Mouse (Mus musculus) midbrain, embryonic 14.5 days (tissue): ENCODE data around the gene Mcts2. TPM values are rescaled to one million over a fixed set of nuclear protein-coding genes. Genes with fewer than 3 reads are reported as not detected.

ENCODE experiments used
- ATAC-seq: fragments of 200-750 bp; cut with Nextera tagmentation; 2 replicates; pipeline ENCODE4 v1.8.0; 2017; ENCODE audit warnings: moderate number of reproducible peaks, moderate library complexity; ENCODE audit not compliant: low FRiP score, low TSS enrichment
- DNase-seq: peaks from one replicate; pipeline ENCODE4 v3.0.0-alpha.2; 2015
- H3K27ac ChIP-seq: fragments of 300-500 bp; sonication (generic); replicated peaks from 2 replicates; pipeline ENCODE4 v1.5.1; 2014; ENCODE audit warnings: mild to moderate bottlenecking, low read depth, low read length, moderate library complexity
- H3K27me3 ChIP-seq: fragments of 300-500 bp; sonication (generic); 2 replicates; pipeline ENCODE4 v1.6.1; 2014; ENCODE audit warnings: low read length, control low read depth, mixed read lengths; ENCODE audit not compliant: control insufficient read depth, insufficient read depth
- H3K36me3 ChIP-seq: fragments of 300-500 bp; sonication (generic); 2 replicates; pipeline ENCODE4 v1.6.1; 2014; ENCODE audit warnings: low read length, control low read depth; ENCODE audit not compliant: control insufficient read depth, insufficient read depth
- H3K4me1 ChIP-seq: fragments of 300-500 bp; sonication (generic); 2 replicates; pipeline ENCODE4 v1.6.1; 2014; ENCODE audit warnings: mild to moderate bottlenecking, antibody characterized with exemption, low read length, control low read depth; ENCODE audit not compliant: control insufficient read depth, insufficient read depth
- H3K4me2 ChIP-seq: fragments of 300-500 bp; sonication (generic); 2 replicates; pipeline ENCODE4 v1.6.1; 2014; ENCODE audit warnings: mild to moderate bottlenecking, low read length, moderate library complexity
- H3K4me3 ChIP-seq: fragments of 300-500 bp; sonication (generic); replicated peaks from 2 replicates; pipeline ENCODE4 v1.5.1; 2014; ENCODE audit warnings: low read depth, low read length
- H3K9ac ChIP-seq: fragments of 300-500 bp; sonication (generic); replicated peaks from 2 replicates; pipeline ENCODE4 v1.6.1; 2014; ENCODE audit warnings: mild to moderate bottlenecking, low read length, moderate library complexity
- H3K9me3 ChIP-seq: fragments of 300-500 bp; sonication (generic); 2 replicates; pipeline ENCODE4 v1.6.1; 2016; ENCODE audit warnings: low read length, control low read depth, mixed read lengths; ENCODE audit not compliant: control insufficient read depth
- WGBS: fragments of 180-500 bp; shearing (Covaris S2); extraction: QIAGEN DNeasy Blood & Tissue Kit; methylation state at CpG from one replicate; pipeline ENCODE4 v1.1.7; 2014; 5-methylcytosine and 5-hydroxymethylcytosine counted together
- polyA plus RNA-seq: library from polyadenylated mRNA; unstranded; fragments of >200 nt; fragmentation: Nextera tagmentation; extraction: Ambion mirVana; gene quantifications from 2 replicates; pipeline ENCODE4 v1.2.1, GENCODE M21; 2014

Mcts2 gene
- polyA plus RNA-seq, 1 experiment from 2014 or later = 39.9 TPM

GRCm38 (mm10) chr2:152678302-152678701 is 8.5 kb upstream of the Mcts2 start:
- WGBS = 55% methylated on average over 3 of the region's 3 CpGs
- H3K36me3 ChIP-seq = peaks cover 91% of the 10 kb centered on the region
- no peak overlapping the region for H3K9ac ChIP-seq
- H3K4me1 ChIP-seq = no peaks in the 10 kb centered on the region
- H3K9me3 ChIP-seq = no peaks in the 10 kb centered on the region
- ATAC-seq (peak; percentile 55; the same call in 1 of the 2 replicates), DNase-seq (peak; percentile 82)
- H3K4me2 ChIP-seq = no peak overlapping the region
- H3K27me3 ChIP-seq = no peaks in the 10 kb centered on the region
- no peak overlapping the region for H3K27ac ChIP-seq
- H3K4me3 ChIP-seq = no peak overlapping the region

GRCm38 (mm10) chr2:152678925-152679324 is 7.9 kb upstream of the Mcts2 start:
- H3K36me3 ChIP-seq = peaks cover 97% of the 10 kb centered on the region
- H3K4me2 ChIP-seq = no peak overlapping the region

GRCm38 (mm10) chr2:152679701-152680355 is 7.0 kb upstream of the Mcts2 start:
- DNase-seq = peak; percentile 40
- no peaks in the 10 kb centered on the region for H3K9me3 ChIP-seq
- peak; percentile 62; the same call in 1 of the 2 replicates for ATAC-seq
- H3K9ac ChIP-seq = no peak overlapping the region
- no peaks in the 10 kb centered on the region for H3K27me3 ChIP-seq
- WGBS = 81% methylated on average over 8 of the region's 8 CpGs
- no peak overlapping the region for H3K4me2 ChIP-seq
- H3K4me3 ChIP-seq = no peak overlapping the region
- H3K36me3 ChIP-seq = peaks cover 98% of the 10 kb centered on the region
- peak overlapping the region; percentile 55; the same call in 1 of the 2 replicates for H3K27ac ChIP-seq
- no peaks in the 10 kb centered on the region for H3K4me1 ChIP-seq

More at GRCm38 (mm10) chr2:152678925-152679324, 7.9 kb upstream of the Mcts2 start:
- Histone ChIP-seq H3K9me3 (no peaks in the 10 kb centered on the region), H3K9ac (no peak overlapping the region), H3K4me3 (no peak overlapping the region), H3K27ac (no peak overlapping the region), H3K4me1 (no peaks in the 10 kb centered on the region), H3K27me3 (no peaks in the 10 kb centered on the region)
- WGBS = 88% methylated on average over 5 of the region's 5 CpGs
- DNase-seq (no peak), ATAC-seq (no peak)

- no peak overlapping the region for H3K4me3 ChIP-seq
- H3K9ac ChIP-seq = no peak overlapping the region
- WGBS = 96% methylated on average over 5 of the region's 5 CpGs
- no peaks in the 10 kb centered on the region for H3K9me3 ChIP-seq
- ATAC-seq = no peak
- H3K4me2 ChIP-seq = no peak overlapping the region
- no peak for DNase-seq
- H3K27me3 ChIP-seq = no peaks in the 10 kb centered on the region
- H3K4me1 ChIP-seq = no peaks in the 10 kb centered on the region
- peaks cover 98% of the 10 kb centered on the region for H3K36me3 ChIP-seq
- H3K27ac ChIP-seq = no peak overlapping the region
Measured at GRCm38 (mm10) chr2:152683086-152683485, 3.7 kb upstream of the Mcts2 start.

DNA sequence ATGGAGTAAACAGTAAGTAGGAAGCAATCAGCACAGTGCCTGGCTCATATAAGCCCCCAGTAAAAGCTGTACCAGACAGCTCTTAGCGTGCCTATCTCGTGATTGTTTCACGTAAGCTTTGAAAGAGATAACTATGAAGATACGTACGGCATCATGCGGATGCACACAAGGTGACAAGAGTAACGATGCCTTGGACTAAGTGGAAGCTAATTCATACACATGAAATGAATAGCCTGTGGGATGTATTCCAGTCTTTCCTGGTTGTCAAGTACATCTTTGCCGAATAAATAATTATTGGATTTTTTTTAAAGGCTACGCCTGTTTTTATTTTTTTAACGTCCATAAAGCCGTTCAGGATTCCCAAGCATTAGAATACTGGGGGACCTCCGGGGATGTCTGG is 436 bp upstream of the Mcts2 start:
- Histone ChIP-seq H3K27ac (peak overlapping the region; percentile 70), H3K9me3 (no peaks in the 10 kb centered on the region), H3K9ac (no peak overlapping the region; the same call in 1 of the 2 replicates), H3K4me1 (no peaks in the 10 kb centered on the region), H3K36me3 (peaks cover 93% of the 10 kb centered on the region), H3K4me2 (peak overlapping the region; percentile 42), H3K4me3 (peak overlapping the region; percentile 16; the same call in 1 of the 2 replicates), H3K27me3 (no peaks in the 10 kb centered on the region)
- WGBS = 60% methylated on average over 12 of the region's 12 CpGs
- ATAC-seq = peak; percentile 22; the same call in 1 of the 2 replicates
- no peak for DNase-seq

DNA sequence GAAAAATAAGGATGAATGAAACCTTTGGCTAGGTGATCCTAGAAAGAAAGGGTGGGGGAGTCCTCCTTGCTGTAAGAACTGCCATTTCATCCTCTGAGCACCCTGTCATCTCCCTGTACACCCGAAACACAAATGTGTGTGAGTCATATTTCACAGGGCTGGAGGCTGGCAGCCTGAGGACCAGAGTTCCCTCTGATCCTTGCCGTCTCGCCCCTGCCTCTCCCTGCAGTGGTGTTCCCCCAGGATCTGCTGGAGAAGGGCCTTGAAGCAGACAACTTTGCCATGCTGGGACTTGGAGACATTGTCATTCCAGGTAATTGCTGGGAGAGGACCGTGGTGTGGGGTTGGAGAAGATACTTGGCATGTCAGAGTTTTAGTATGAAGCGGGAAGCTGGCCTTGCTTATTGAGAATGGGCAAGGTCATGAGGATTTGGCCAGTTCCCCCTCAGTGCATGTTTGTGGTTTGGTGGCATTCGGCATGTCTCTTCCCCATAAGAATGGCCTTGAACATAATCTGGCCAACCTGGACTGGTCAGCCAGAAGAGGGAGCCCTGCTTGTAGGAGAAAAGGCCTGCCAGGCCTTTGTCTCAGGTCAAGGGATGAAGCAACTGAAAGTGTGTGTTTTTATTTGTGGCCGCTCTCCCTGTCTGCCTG is 4.9 kb downstream of the Mcts2 start:
- Histone ChIP-seq H3K36me3 (peaks cover 73% of the 10 kb centered on the region), H3K9me3 (no peaks in the 10 kb centered on the region), H3K27ac (0 out of 2 replicates have a peak overlapping the region, but pooled peaks have one; percentile 1), H3K27me3 (no peaks in the 10 kb centered on the region), H3K4me2 (no peak overlapping the region), H3K4me1 (no peaks in the 10 kb centered on the region), H3K4me3 (no peak overlapping the region), H3K9ac (no peak overlapping the region)
- DNase-seq = peak; percentile 51
- 80% methylated on average over 7 of the region's 7 CpGs for WGBS
- ATAC-seq = no peak

- H3K27ac ChIP-seq = peak overlapping the region; percentile 32; the same call in 1 of the 2 replicates
- no peaks in the 10 kb centered on the region for H3K27me3 ChIP-seq
- H3K36me3 ChIP-seq = peaks cover 71% of the 10 kb centered on the region
- H3K4me3 ChIP-seq = 0 out of 2 replicates have a peak overlapping the region, but pooled peaks have one; percentile 7
- H3K4me1 ChIP-seq = no peaks in the 10 kb centered on the region
- H3K9me3 ChIP-seq = no peaks in the 10 kb centered on the region
- WGBS = 21% methylated on average over 9 of the region's 9 CpGs
- peak overlapping the region; percentile 42; the same call in 1 of the 2 replicates for H3K9ac ChIP-seq
- DNase-seq (peak; percentile 88), ATAC-seq (peak; percentile 36; the same call in 1 of the 2 replicates)
- peak overlapping the region; percentile 50 for H3K4me2 ChIP-seq
Measured at GRCm38 (mm10) chr2:152693233-152693632, 6.4 kb downstream of the Mcts2 start.

DNA sequence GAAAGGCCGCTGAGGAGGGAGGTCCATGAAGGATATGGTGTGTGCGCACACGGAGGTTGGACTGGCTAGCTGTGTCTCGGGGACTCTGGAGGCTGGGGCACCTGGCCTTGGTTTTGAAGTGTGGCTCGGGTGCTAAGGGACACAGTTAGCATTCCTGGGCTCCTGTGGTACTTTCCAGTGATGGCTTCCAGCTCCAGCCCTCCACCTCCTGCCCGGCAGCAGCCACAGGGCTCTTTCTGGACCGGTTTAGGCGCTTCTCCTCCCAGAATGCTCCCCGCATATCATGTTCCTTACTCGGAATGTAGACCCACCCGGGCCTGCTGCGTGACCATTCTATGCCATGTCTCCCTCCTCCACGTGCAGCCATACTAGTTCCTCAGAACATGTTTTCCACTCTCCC is 6.9 kb downstream of the Mcts2 start:
- peak overlapping the region; percentile 50 for H3K4me2 ChIP-seq
- 0 out of 2 replicates have a peak overlapping the region, but pooled peaks have one; percentile 7 for H3K4me3 ChIP-seq
- H3K27ac ChIP-seq = peak overlapping the region; percentile 32; the same call in 1 of the 2 replicates
- H3K9me3 ChIP-seq = no peaks in the 10 kb centered on the region
- H3K36me3 ChIP-seq = peaks cover 71% of the 10 kb centered on the region
- H3K27me3 ChIP-seq = no peaks in the 10 kb centered on the region
- H3K4me1 ChIP-seq = no peaks in the 10 kb centered on the region
- no peak for ATAC-seq
- H3K9ac ChIP-seq = peak overlapping the region; percentile 42; the same call in 1 of the 2 replicates
- DNase-seq = peak; percentile 14
- WGBS = 92% methylated on average over 13 of the region's 13 CpGs
